Mouse (Mus musculus) spleen, adult 2 months (tissue): ENCODE data around the gene Gm20388.

Experiments
- CTCF ChIP-seq: fragments of 200-500 bp; IDR thresholded peaks from 2 replicates; pipeline ENCODE4 v1.5.1; 2011; ENCODE audit warnings: mild to moderate bottlenecking, inconsistent platforms; ENCODE audit not compliant: insufficient read depth, insufficient read length, insufficient replicate concordance; ENCODE audit errors: extremely low read depth
- POLR2A ChIP-seq: fragments of 200-500 bp; IDR thresholded peaks from 2 replicates; pipeline ENCODE4 v1.6.1; 2011; ENCODE audit warnings: low read depth, low read length, inconsistent platforms

DNA sequence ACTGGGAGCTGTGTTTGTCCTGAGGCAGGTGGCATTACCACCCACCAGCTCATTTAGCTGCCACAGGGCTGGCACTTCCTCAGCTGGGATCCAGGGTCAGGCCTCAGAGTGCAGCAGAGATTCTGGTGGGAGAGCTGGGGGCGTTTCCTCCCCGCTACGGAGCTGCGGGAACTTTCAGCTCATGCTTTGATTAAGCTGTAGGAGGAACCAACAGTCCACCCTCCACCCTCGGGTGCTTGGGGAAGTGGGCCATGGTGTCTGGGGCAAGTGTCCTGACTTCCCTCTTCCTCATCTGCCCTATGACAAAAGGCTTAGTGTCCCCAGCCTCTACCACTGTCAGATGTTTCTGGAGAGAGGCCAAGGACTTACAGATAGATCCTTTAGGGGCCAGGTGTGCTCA is 1966.6 kb downstream of the Gm20388 start:
- no peak for TF ChIP-seq POLR2A
- TF ChIP-seq CTCF = no peak
